Mouse (Mus musculus) forebrain, embryonic 11.5 days (tissue): ENCODE results near the gene Platr17. TPM values are rescaled to one million over a fixed set of nuclear protein-coding genes. Genes with fewer than 3 reads are reported as not detected.

Experiments used
- ATAC-seq: fragments of 200-750 bp; cut with Nextera tagmentation; replicated peaks from 2 replicates; pipeline ENCODE4 v1.8.0; 2017; ENCODE audit warnings: moderate TSS enrichment; ENCODE audit not compliant: low FRiP score
- DNase-seq: peaks from one replicate; pipeline ENCODE4 v3.0.0-alpha.2; 2017; ENCODE audit warnings: low spot score
- H3K27ac ChIP-seq: fragments of 300-500 bp; sonication (generic); 2 replicates; pipeline ENCODE4 v1.5.1; 2014; ENCODE audit warnings: low read depth, low read length
- H3K27me3 ChIP-seq: fragments of 300-500 bp; sonication (generic); 2 replicates; pipeline ENCODE4 v1.6.1; 2014; ENCODE audit warnings: mild to moderate bottlenecking, low read length, mixed read lengths; ENCODE audit not compliant: control insufficient read depth, insufficient read depth
- H3K36me3 ChIP-seq: fragments of 300-500 bp; sonication (generic); 2 replicates; pipeline ENCODE4 v1.6.1; 2014; ENCODE audit warnings: mild to moderate bottlenecking, low read length, moderate library complexity, mixed read lengths; ENCODE audit not compliant: control insufficient read depth, insufficient read depth
- H3K4me1 ChIP-seq: fragments of 300-500 bp; sonication (generic); replicated peaks from 2 replicates; pipeline ENCODE4 v1.6.1; 2014; ENCODE audit warnings: low read length, mixed read lengths; ENCODE audit not compliant: control insufficient read depth, insufficient read depth
- H3K4me2 ChIP-seq: fragments of 300-500 bp; sonication (generic); 2 replicates; pipeline ENCODE4 v1.6.1; 2014; ENCODE audit warnings: low read depth, mild to moderate bottlenecking, low read length, moderate library complexity, mixed read lengths; ENCODE audit not compliant: severe bottlenecking
- H3K4me3 ChIP-seq: fragments of 300-500 bp; sonication (generic); 2 replicates; pipeline ENCODE4 v1.5.1; 2014; ENCODE audit warnings: low read depth, low read length
- H3K9ac ChIP-seq: fragments of 300-500 bp; sonication (generic); 2 replicates; pipeline ENCODE4 v1.6.1; 2014; ENCODE audit warnings: low read length
- H3K9me3 ChIP-seq: fragments of 300-500 bp; sonication (generic); 2 replicates; pipeline ENCODE4 v1.6.1; 2016; ENCODE audit warnings: low read length, mixed read lengths; ENCODE audit not compliant: control insufficient read depth
- WGBS: fragments of 180-500 bp; shearing (Covaris S2); extraction: QIAGEN DNeasy Blood & Tissue Kit; methylation state at CpG from one replicate; pipeline ENCODE4 v1.1.7; 2014; 5-methylcytosine and 5-hydroxymethylcytosine counted together
- polyA plus RNA-seq: library from polyadenylated mRNA; unstranded; fragments of >200 nt; fragmentation: Nextera tagmentation; extraction: Ambion mirVana; gene quantifications from 2 replicates; pipeline ENCODE4 v1.2.1, GENCODE M21; 2014

Gene Platr17
- polyA plus RNA-seq, 1 experiment from 2014 or later, result 0.24 TPM

- peaks cover 15% of the 10 kb centered on the region for H3K4me1 ChIP-seq
- peak; percentile 50 for ATAC-seq
- H3K27ac ChIP-seq, result peak overlapping the region; percentile 6; the same call in 1 of the 2 replicates
- under 1% methylated on average over 36 of the region's 36 CpGs for WGBS
- peak; percentile 89 for DNase-seq
- H3K9ac ChIP-seq, result peak overlapping the region; percentile 68
- H3K36me3 ChIP-seq, result no peaks in the 10 kb centered on the region
- H3K4me2 ChIP-seq, result peak overlapping the region; percentile 89
- H3K4me3 ChIP-seq, result peak overlapping the region; percentile 47
- no peaks in the 10 kb centered on the region for H3K27me3 ChIP-seq
- H3K9me3 ChIP-seq, result no peaks in the 10 kb centered on the region
Measured at GRCm38 (mm10) chr17:33920282-33921097, 15.6 kb downstream of the Platr17 start.

DNA sequence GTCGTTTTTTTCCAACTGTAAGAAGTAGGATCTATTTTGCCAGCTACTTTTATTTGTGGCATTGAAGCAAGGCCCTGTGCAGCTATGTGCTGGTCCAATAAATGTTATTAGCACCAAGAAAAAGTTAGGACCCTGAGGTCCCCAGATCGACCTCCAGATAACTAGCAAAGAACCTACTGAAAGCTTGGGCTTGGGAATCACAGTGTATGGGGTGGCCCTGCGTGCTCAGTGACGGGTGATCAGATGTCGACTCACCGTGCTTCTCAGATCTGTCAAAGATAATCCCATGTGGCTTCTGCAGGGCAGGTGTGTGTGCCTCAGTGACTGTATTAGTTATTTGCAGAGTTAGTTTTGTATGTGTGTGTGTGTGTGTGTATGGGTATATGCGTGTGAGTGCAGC is 16.4 kb downstream of the Platr17 start:
- Histone ChIP-seq H3K9ac (no peak overlapping the region), H3K36me3 (no peaks in the 10 kb centered on the region), H3K9me3 (no peaks in the 10 kb centered on the region), H3K4me3 (no peak overlapping the region), H3K4me2 (no peak overlapping the region; the same call in 1 of the 2 replicates), H3K27me3 (no peaks in the 10 kb centered on the region), H3K27ac (no peak overlapping the region), H3K4me1 (peaks cover 15% of the 10 kb centered on the region)
- 89% methylated on average over 7 of the region's 7 CpGs for WGBS
- ATAC-seq (no peak), DNase-seq (no peak)

DNA sequence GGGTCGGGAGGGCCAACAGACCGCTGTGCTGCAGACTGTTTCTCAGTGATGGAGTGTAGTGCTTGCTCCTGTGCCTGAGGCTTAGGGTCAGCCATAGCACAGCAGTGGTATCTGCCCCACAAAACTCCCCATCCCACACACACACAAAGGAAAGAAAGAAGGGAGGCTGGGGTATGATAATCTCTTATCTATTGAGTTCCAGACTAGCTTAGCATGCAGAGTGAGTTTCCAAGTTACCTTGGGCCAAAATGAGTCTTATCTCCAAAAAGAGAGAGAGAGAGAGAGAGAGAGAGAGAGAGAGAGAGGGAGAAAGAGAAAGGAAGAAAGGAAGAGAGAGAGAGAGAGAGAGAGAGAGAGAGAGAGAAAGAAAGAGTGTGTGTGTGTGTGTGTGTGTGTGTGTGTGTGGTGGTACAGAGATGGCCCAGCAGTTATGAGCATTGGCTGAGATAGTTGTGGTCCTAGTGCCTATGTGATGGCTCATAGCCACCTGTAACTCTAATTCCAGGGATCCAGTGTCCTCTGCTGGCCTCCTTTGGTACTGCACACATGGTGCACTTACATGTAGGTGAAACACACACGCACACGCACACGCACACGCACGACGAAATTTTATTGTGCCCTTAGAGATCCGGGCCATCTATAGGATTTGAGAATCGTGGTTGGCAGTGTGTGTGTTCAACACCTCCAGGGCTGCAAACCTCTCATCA is 19.8 kb downstream of the Platr17 start:
- Histone ChIP-seq H3K4me3 (no peak overlapping the region), H3K9ac (no peak overlapping the region), H3K27me3 (no peaks in the 10 kb centered on the region), H3K4me1 (peaks cover 5% of the 10 kb centered on the region; the same call in 1 of the 2 replicates), H3K27ac (no peak overlapping the region), H3K4me2 (no peak overlapping the region), H3K36me3 (no peaks in the 10 kb centered on the region), H3K9me3 (no peaks in the 10 kb centered on the region)
- DNase-seq, result no peak
- WGBS, result 85% methylated on average over 10 of the region's 10 CpGs
- ATAC-seq, result no peak

GRCm38 (mm10) chr17:33925406-33926116 is 20.6 kb downstream of the Platr17 start:
- H3K27ac ChIP-seq, result no peak overlapping the region
- DNase-seq, result no peak
- no peak for ATAC-seq
- no peaks in the 10 kb centered on the region for H3K36me3 ChIP-seq
- WGBS, result 88% methylated on average over 21 of the region's 21 CpGs
- H3K4me1 ChIP-seq, result peaks cover 5% of the 10 kb centered on the region; the same call in 1 of the 2 replicates
- no peaks in the 10 kb centered on the region for H3K27me3 ChIP-seq
- H3K9me3 ChIP-seq, result no peaks in the 10 kb centered on the region
- H3K4me3 ChIP-seq, result no peak overlapping the region
- no peak overlapping the region for H3K4me2 ChIP-seq
- no peak overlapping the region for H3K9ac ChIP-seq

GRCm38 (mm10) chr17:33926207-33926932 is 21.4 kb downstream of the Platr17 start:
- H3K4me1 ChIP-seq, result peaks cover 11% of the 10 kb centered on the region; the same call in 1 of the 2 replicates

GRCm38 (mm10) chr17:33928251-33928947 is 23.5 kb downstream of the Platr17 start:
- no peak for DNase-seq
- no peak overlapping the region for H3K27ac ChIP-seq
- H3K36me3 ChIP-seq, result no peaks in the 10 kb centered on the region
- WGBS, result 66% methylated on average over 21 of the region's 21 CpGs
- peak overlapping the region; percentile 84 for H3K9ac ChIP-seq
- ATAC-seq, result no peak
- H3K4me3 ChIP-seq, result peak overlapping the region; percentile 83
- no peaks in the 10 kb centered on the region for H3K9me3 ChIP-seq
- peak overlapping the region; percentile 100 for H3K4me2 ChIP-seq
- H3K4me1 ChIP-seq, result peaks cover 13% of the 10 kb centered on the region; the same call in 1 of the 2 replicates
- no peaks in the 10 kb centered on the region for H3K27me3 ChIP-seq

More at GRCm38 (mm10) chr17:33926207-33926932, 21.4 kb downstream of the Platr17 start:
- DNase-seq, result no peak
- Histone ChIP-seq H3K27ac (no peak overlapping the region), H3K4me3 (no peak overlapping the region), H3K4me2 (no peak overlapping the region), H3K36me3 (no peaks in the 10 kb centered on the region), H3K9me3 (no peaks in the 10 kb centered on the region), H3K27me3 (no peaks in the 10 kb centered on the region), H3K9ac (no peak overlapping the region)
- ATAC-seq, result no peak
- WGBS, result 76% methylated on average over 17 of the region's 17 CpGs

DNA sequence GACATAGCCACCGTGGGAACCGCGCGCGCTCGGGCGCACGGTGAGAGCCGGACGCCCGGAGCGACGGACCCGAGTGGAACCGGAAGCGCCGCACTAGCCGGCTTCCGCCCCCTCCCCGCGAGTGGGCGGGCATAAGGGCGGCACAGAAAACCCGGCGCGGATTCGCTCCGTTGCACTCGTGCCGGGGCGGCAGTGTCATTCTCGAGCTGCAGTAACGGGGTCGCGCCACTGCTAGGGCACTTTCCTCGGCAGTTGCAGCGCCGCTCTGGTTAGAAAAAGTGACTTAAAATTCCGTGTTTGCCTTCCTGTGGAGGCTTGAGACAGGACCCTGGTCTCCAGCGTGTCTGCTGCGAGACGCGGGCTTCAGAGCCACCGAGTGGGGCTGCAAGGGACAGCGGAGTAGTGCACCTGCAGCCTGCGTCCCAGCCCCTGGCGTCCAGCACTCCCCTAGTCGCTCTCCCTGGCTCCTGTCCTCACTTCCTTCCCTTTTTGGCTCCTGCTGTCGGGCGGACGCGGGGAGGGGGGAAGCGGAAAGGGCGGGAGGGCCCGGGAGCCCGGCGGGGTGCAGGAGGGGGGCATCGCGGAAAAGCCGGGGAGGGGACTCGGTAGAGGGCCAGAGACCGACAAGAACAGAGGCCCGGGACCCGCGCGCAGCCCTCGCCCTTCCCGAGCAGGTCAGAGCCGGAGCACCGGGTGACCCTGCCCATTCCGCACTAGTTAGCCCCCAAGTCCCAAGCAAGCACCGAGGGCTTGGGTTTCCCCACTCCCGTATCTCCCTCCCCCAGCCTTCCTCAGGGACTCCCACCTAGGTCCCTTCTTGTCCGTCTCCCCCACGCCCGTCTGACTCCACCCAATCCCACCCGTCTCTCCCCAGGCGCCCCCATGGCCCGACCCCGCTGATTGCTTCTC is 24.7 kb downstream of the Platr17 start, which contains the start of gene Rgl2:
Rgl2 (plus strand) TSS at position 173 of the 909 bp plus-strand sequence.
- under 1% methylated on average over 63 of the region's 80 CpGs for WGBS
- H3K36me3 ChIP-seq, result no peaks in the 10 kb centered on the region
- DNase-seq (peak; percentile 98), ATAC-seq (peak; percentile 83)
- peak within 1 kb of the TSS; percentile 84 for H3K9ac ChIP-seq
- H3K4me1 ChIP-seq, result peaks cover 13% of the 10 kb centered on the region; the same call in 1 of the 2 replicates
- H3K9me3 ChIP-seq, result no peaks in the 10 kb centered on the region
- peak within 1 kb of the TSS; percentile 83 for H3K4me3 ChIP-seq
- H3K4me2 ChIP-seq, result peak within 1 kb of the TSS; percentile 100
- peak within 1 kb of the TSS; percentile 94 for H3K27ac ChIP-seq
- H3K27me3 ChIP-seq, result no peaks in the 10 kb centered on the region
